Mouse (Mus musculus): ENCODE results near the gene Fer.

DNA sequence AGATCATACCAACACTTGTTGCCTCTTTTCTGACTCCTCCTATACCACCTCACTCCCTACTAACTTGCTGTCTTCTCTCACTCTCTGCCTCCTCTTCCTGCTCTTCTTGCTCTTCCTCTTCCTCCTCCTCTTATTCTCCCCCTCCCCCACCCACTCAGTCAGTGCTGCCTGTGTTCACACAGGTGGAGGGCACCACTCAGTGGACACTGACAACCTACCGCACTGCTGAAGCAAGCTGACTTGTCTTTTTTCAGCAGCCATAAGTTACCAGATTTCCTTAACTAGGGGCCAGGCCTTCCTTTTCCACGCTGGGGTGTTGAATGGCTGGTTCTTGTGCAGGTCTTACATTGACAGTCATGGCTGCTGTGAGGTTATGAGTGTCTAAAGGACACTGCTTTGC is 72.5 kb downstream of the Fer start:
- TF ChIP-seq CTCF (IDR thresholded peaks at IDR 0.05; ENCODE audit: control insufficient read depth, insufficient read depth, insufficient replicate concordance, low read depth, low read length), result no peak
- TF ChIP-seq POLR2A (IDR thresholded peaks at IDR 0.05; ENCODE audit: control insufficient read depth, low read depth, low read length), result no peak
